Mouse (Mus musculus) cortical plate, adult 2 months (tissue): ENCODE results near the gene 4930550C14Rik.

Experiments used
- CTCF ChIP-seq: fragments of 200-500 bp; IDR thresholded peaks from 2 replicates; pipeline ENCODE4 v1.5.1; 2011; ENCODE audit warnings: mild to moderate bottlenecking, control low read depth, low read length; ENCODE audit not compliant: insufficient read depth; ENCODE audit errors: extremely low read depth
- POLR2A ChIP-seq: fragments of 200-500 bp; IDR thresholded peaks from 2 replicates; pipeline ENCODE4 v1.6.1; 2011; ENCODE audit warnings: mild to moderate bottlenecking, low read length, control low read depth; ENCODE audit not compliant: insufficient read depth; ENCODE audit errors: extremely low read depth

DNA sequence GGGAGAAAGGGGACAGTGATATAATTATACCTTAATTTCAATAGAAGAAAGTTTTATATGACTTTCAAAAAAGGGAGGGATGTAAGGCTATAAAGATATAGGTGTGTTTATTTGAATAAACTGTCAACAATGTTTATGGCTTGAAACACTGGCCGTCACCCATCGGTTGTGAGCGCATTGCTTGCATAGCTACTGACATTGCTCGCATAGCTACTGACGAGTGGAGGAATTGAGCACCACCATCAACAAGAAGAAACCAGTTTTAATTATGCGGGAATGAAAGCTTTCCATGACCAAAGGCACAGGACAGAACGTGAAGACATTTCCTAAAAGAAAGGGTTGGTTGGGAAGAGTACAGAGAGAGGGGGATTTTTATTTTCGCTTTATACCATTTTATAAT is 979 bp upstream of the 4930550C14Rik start:
- TF ChIP-seq CTCF (no peak), POLR2A (no peak)
